Mouse (Mus musculus) stomach, postnatal 0 days (tissue): ENCODE data around the gene Adnp.

ENCODE experiments used
- CTCF ChIP-seq: IDR thresholded peaks from 2 replicates; pipeline ENCODE4 v1.5.1; 2016; ENCODE audit warnings: antibody characterized with exemption, low read depth, mild to moderate bottlenecking, moderate library complexity
- EP300 ChIP-seq: optimal IDR thresholded peaks from 2 replicates; pipeline ENCODE3; 2016; ENCODE audit warnings: antibody characterized with exemption

GRCm38 (mm10) chr2:168158911-168159711, 47.8 kb downstream of the Adnp start:
- TF ChIP-seq EP300, result no peak
- TF ChIP-seq CTCF, result no peak
